ENCODE assay signal across 23 mouse cellular contexts in genomic region chr6:120605471-120605870, GRCm38 (mm10).
DNase-seq lines count a peak whose midpoint lies in the region; ATAC-seq and TF ChIP-seq lines count a peak whose summit lies in the region.
"Had no signal": no experiment of that assay in that cellular context is flagged by ENCODE, and none has a peak within 500 bp of the region (broad histone marks: within the 10 kb centered on the region; RNA-seq: fewer than 3 reads in every experiment).

No protein-coding gene starts in this region.

- no peak overlapping the region for H3K9ac ChIP-seq in MEL (ENCODE audit: control insufficient read depth, low read depth, low read length, poor library complexity, severe bottlenecking)
- no peak overlapping the region for H3K9ac ChIP-seq in intestine, embryonic 16.5 days (ENCODE audit: low read depth, low read length)
- peak overlapping the region; percentile 67 for H3K9ac ChIP-seq in liver, embryonic 16.5 days (ENCODE audit: low read depth, low read length)
- H3K9ac ChIP-seq: forebrain, embryonic 13.5 days; lung, embryonic 15.5 days; midbrain, embryonic 12.5 days; neural tube, embryonic 15.5 days had no signal

- TF ChIP-seq POLR2A in MEL (IDR thresholded peaks at IDR 0.05; ENCODE audit: control insufficient read depth in 1 of 2, insufficient read depth in 1 of 2, low read depth in 1 of 2, low read length in 2 of 2, poor library complexity in 1 of 2) = no peak
- no peak for TF ChIP-seq POLR2A in bone marrow, adult 2 months (IDR thresholded peaks at IDR 0.05; ENCODE audit: borderline replicate concordance, control insufficient read depth, low read depth, low read length)

- no peaks in the 10 kb centered on the region for H3K79me2 ChIP-seq in MEL (ENCODE audit: control insufficient read depth, insufficient read depth, low read length, poor library complexity)

- peaks cover 11 to 27% of the 10 kb centered on the region in 2 experiments for H3K4me1 ChIP-seq in MEL (ENCODE audit: control insufficient read depth in 1 of 2, insufficient read depth in 2 of 2, low read length in 2 of 2)
- no peaks in the 10 kb centered on the region; the same call in 1 of the 2 replicates for H3K4me1 ChIP-seq in bone marrow, adult 2 months (ENCODE audit: control insufficient read depth, insufficient read depth, low read length)
- H3K4me1 ChIP-seq in intestine, embryonic 16.5 days (ENCODE audit: control insufficient read depth, insufficient read depth, low read length) = no peaks in the 10 kb centered on the region
- peaks cover 59% of the 10 kb centered on the region for H3K4me1 ChIP-seq in liver, embryonic 16.5 days (ENCODE audit: control insufficient read depth, low read depth, low read length)
- H3K4me1 ChIP-seq: lung, embryonic 15.5 days; neural tube, embryonic 15.5 days had no signal

- no peak for DNase-seq in MEL (ENCODE audit: low read depth, low spot score)
- no peak for DNase-seq in left cerebral cortex, adult 18-20 months (ENCODE audit: low spot score in 2 of 2)
- no peak for DNase-seq in neural tube, embryonic 10.5 days (ENCODE audit: extremely low spot score, low spot score)
- DNase-seq: adrenal gland, postnatal 10 days; cerebellum, adult 18-20 months; cerebellum, postnatal 36 days; kidney, adult 9 months; kidney, postnatal 4 days; layer of hippocampus, adult 9-11 months; right cerebral cortex, postnatal 14 days; thymus, adult 18-20 months; thymus, postnatal 4 days had no signal

- TF ChIP-seq EP300 in MEL (IDR thresholded peaks at IDR 0.05; ENCODE audit: low read depth in 1 of 2, low read length in 2 of 2) = peak; percentile 61 to 74

- H3K27me3 ChIP-seq in MEL (ENCODE audit: control insufficient read depth in 1 of 2, insufficient read depth in 2 of 2, low read length in 2 of 2) = no peaks in the 10 kb centered on the region
- no peaks in the 10 kb centered on the region for H3K27me3 ChIP-seq in intestine, embryonic 16.5 days (replicated peaks; ENCODE audit: control insufficient read depth, insufficient read depth, low read length)
- H3K27me3 ChIP-seq in liver, embryonic 16.5 days (ENCODE audit: control insufficient read depth, insufficient read depth, low read depth, low read length) = no peaks in the 10 kb centered on the region
- H3K27me3 ChIP-seq: lung, embryonic 15.5 days; midbrain, embryonic 12.5 days; neural tube, embryonic 15.5 days had no signal

- H3K36me3 ChIP-seq in MEL (ENCODE audit: control insufficient read depth in 1 of 2, insufficient read depth in 2 of 2, low read length in 2 of 2) = peaks cover 0 to 25% of the 10 kb centered on the region in 2 experiments; a peak in 2 of 4 replicates
- H3K36me3 ChIP-seq in intestine, embryonic 16.5 days (ENCODE audit: control insufficient read depth, insufficient read depth, low read length) = no peaks in the 10 kb centered on the region
- H3K36me3 ChIP-seq in liver, embryonic 16.5 days (ENCODE audit: control insufficient read depth, insufficient read depth) = no peaks in the 10 kb centered on the region
- H3K36me3 ChIP-seq: hindbrain, embryonic 10.5 days; lung, embryonic 15.5 days; midbrain, embryonic 12.5 days; neural tube, embryonic 15.5 days had no signal

- no peak overlapping the region for H3K4me2 ChIP-seq in intestine, embryonic 16.5 days (ENCODE audit: low read depth, low read length)
- H3K4me2 ChIP-seq in liver, embryonic 16.5 days (ENCODE audit: low read depth, low read length) = peak overlapping the region; percentile 64
- H3K4me2 ChIP-seq: forebrain, embryonic 13.5 days; lung, embryonic 15.5 days; midbrain, embryonic 12.5 days; neural tube, embryonic 15.5 days had no signal

- no peak for TF ChIP-seq CTCF in MEL (IDR thresholded peaks at IDR 0.05 in 2 of 3, conservative IDR thresholded peaks at IDR 0.05 in 1 of 3; ENCODE audit: control insufficient read depth in 1 of 3, insufficient read depth in 1 of 3, low read depth in 2 of 3, low read length in 3 of 3, poor library complexity in 1 of 3, severe bottlenecking in 1 of 3)
- TF ChIP-seq CTCF in bone marrow, adult 2 months (IDR thresholded peaks at IDR 0.05; ENCODE audit: control insufficient read depth, insufficient read depth, low read length) = no peak

- H3K4me3 ChIP-seq in MEL (ENCODE audit: control insufficient read depth in 1 of 2, insufficient read depth in 1 of 2, low read depth in 2 of 2, low read length in 2 of 2) = no peak overlapping the region
- peak overlapping the region; percentile 62 for H3K4me3 ChIP-seq in bone marrow, adult 2 months (replicated peaks; ENCODE audit: control insufficient read depth, low read depth, low read length)
- no peak overlapping the region for H3K4me3 ChIP-seq in intestine, embryonic 16.5 days (ENCODE audit: low read length)
- peak overlapping the region; percentile 45 for H3K4me3 ChIP-seq in liver, embryonic 16.5 days (ENCODE audit: low read depth, low read length)
- H3K4me3 ChIP-seq: forebrain, embryonic 13.5 days; hindbrain, embryonic 10.5 days; lung, embryonic 15.5 days; midbrain, embryonic 12.5 days; myocyte; neural tube, embryonic 15.5 days had no signal

- TF ChIP-seq RAD21 in MEL (IDR thresholded peaks at IDR 0.05; ENCODE audit: low read depth, low read length) = no peak

- 67% methylated on average over 2 of the region's 2 CpGs for WGBS in bone marrow, adult 2 months
- WGBS in intestine, embryonic 16.5 days = 89% methylated on average over 2 of the region's 2 CpGs
- WGBS in liver, embryonic 16.5 days (ENCODE audit: insufficient replicate concordance) = 31% methylated on average over 2 of the region's 2 CpGs

- H3K9me3 ChIP-seq in MEL (replicated peaks; ENCODE audit: insufficient read depth, low read length) = no peaks in the 10 kb centered on the region
- 0 out of 2 replicates have a peak, but pooled peaks cover 3% of the 10 kb centered on the region for H3K9me3 ChIP-seq in intestine, embryonic 16.5 days (ENCODE audit: control insufficient read depth, low read length)
- peaks cover 4% of the 10 kb centered on the region; the same call in 1 of the 2 replicates for H3K9me3 ChIP-seq in liver, embryonic 16.5 days (replicated peaks; ENCODE audit: control insufficient read depth, low read length)
- H3K9me3 ChIP-seq: forebrain, embryonic 13.5 days; hindbrain, embryonic 10.5 days; lung, embryonic 15.5 days; midbrain, embryonic 12.5 days; neural tube, embryonic 15.5 days had no signal

- peak; percentile 72 for ATAC-seq in intestine, embryonic 16.5 days
- ATAC-seq in liver, embryonic 16.5 days (ENCODE audit: low read depth) = peak; percentile 84
- ATAC-seq in activated CD4-positive, CD25-positive, alpha-beta regulatory T cell, adult 4 months = no peak
- ATAC-seq: forebrain, embryonic 13.5 days had no signal

- H3K27ac ChIP-seq in MEL (ENCODE audit: control insufficient read depth, low read depth, low read length) = peak overlapping the region; percentile 89; the same call in 1 of the 2 replicates
- peak overlapping the region; percentile 92; the same call in 1 of the 2 replicates for H3K27ac ChIP-seq in bone marrow, adult 2 months (ENCODE audit: control insufficient read depth, insufficient read depth, low read depth, low read length, poor library complexity)
- H3K27ac ChIP-seq in intestine, embryonic 16.5 days (ENCODE audit: low read length) = no peak overlapping the region
- H3K27ac ChIP-seq in liver, embryonic 16.5 days (ENCODE audit: low read length) = peak overlapping the region; percentile 100
- H3K27ac ChIP-seq: forebrain, embryonic 13.5 days; hindbrain, embryonic 10.5 days; lung, embryonic 15.5 days; macrophage; neural tube, embryonic 15.5 days had no signal

TF ChIP-seq in MEL, 35 proteins besides CTCF, POLR2A, EP300 and RAD21:
- TF ChIP-seq GATA1 (IDR thresholded peaks at IDR 0.05; ENCODE audit: low read depth, low read length) (peak; percentile 69; the same call in 1 of the 2 replicates), SIN3A (IDR thresholded peaks at IDR 0.05; ENCODE audit: low read length) (peak; percentile 38; the same call in 1 of the 2 replicates), BHLHE40 (IDR thresholded peaks at IDR 0.05; ENCODE audit: borderline replicate concordance, low read depth, low read length) (peak; percentile 39; the same call in 1 of the 2 replicates), TAL1 (IDR thresholded peaks at IDR 0.05; ENCODE audit: low read length) (peak; percentile 56), E2F4 (IDR thresholded peaks at IDR 0.05; ENCODE audit: borderline replicate concordance, low read depth, low read length) (no peak), CHD2 (IDR thresholded peaks at IDR 0.05; ENCODE audit: low read length) (no peak), ETS1 (IDR thresholded peaks at IDR 0.05; ENCODE audit: low read depth, low read length) (peak; percentile 82), MAFK (IDR thresholded peaks at IDR 0.05; ENCODE audit: borderline replicate concordance, low read depth, low read length) (no peak; the same call in 1 of the 2 replicates), TCF12 (IDR thresholded peaks at IDR 0.05; ENCODE audit: low read depth, low read length) (peak; percentile 81)

Comparison
In these comparisons a context has a peak if more than half of its experiments do, and no peak if none do; other contexts are left out.
1. H3K4me3 ChIP-seq: peak in bone marrow, adult 2 months (single experiment) and liver, embryonic 16.5 days (single experiment); none in MEL (0 of 2) and intestine, embryonic 16.5 days (single experiment).